Mouse (Mus musculus) cerebellum, postnatal 36 days (tissue): ENCODE measurements around the gene Lcn4.

ENCODE experiments used
- DNase-seq, 2 experiments: peaks; one replicate each; pipeline ENCODE4 v3.0.0; 2021 to 2022; ENCODE audit warnings: mixed read lengths in 2 of 2

Gene Lcn4

GRCm38 (mm10) chr2:26671182-26671581 lies at the start of gene Lcn4:
Gene Lcn4, minus strand, starts transcription at chr2:26671282.
- DNase-seq = no peak

GRCm38 (mm10) chr2:26686171-26686675 lies 15.1 kb upstream of the Lcn4 start:
- no peak for DNase-seq

GRCm38 (mm10) chr2:26668746-26669145 lies 2.3 kb downstream of the Lcn4 start:
- DNase-seq = no peak

- DNase-seq = peak; percentile 37 to 40
Observed at GRCm38 (mm10) chr2:26663551-26663950, 7.5 kb downstream of the Lcn4 start.

GRCm38 (mm10) chr2:26663112-26663511 lies 8.0 kb downstream of the Lcn4 start:
- DNase-seq = no peak

GRCm38 (mm10) chr2:26662509-26662882 lies 8.6 kb downstream of the Lcn4 start:
- DNase-seq = no peak

- no peak for DNase-seq
Observed at GRCm38 (mm10) chr2:26661768-26662508, 9.1 kb downstream of the Lcn4 start.

- no peak for DNase-seq
Observed at GRCm38 (mm10) chr2:26661143-26661752, 9.8 kb downstream of the Lcn4 start.

GRCm38 (mm10) chr2:26657426-26657825 lies 13.7 kb downstream of the Lcn4 start:
- DNase-seq = no peak

- DNase-seq = no peak
Observed at GRCm38 (mm10) chr2:26654687-26655086, 16.4 kb downstream of the Lcn4 start.

GRCm38 (mm10) chr2:26646643-26647293 lies 24.3 kb downstream of the Lcn4 start:
- peak; percentile 63 to 67 for DNase-seq

- peak in 1 of 2 experiments; percentile 30 for DNase-seq
Observed at GRCm38 (mm10) chr2:26643942-26644341, 27.1 kb downstream of the Lcn4 start.

- DNase-seq = no peak
Observed at GRCm38 (mm10) chr2:26641006-26641647, 30.0 kb downstream of the Lcn4 start.

- DNase-seq = peak; percentile 97 to 100
Observed at GRCm38 (mm10) chr2:26639838-26640830, 30.9 kb downstream of the Lcn4 start.

- no peak for DNase-seq
Observed at GRCm38 (mm10) chr2:26639083-26639482, 32.0 kb downstream of the Lcn4 start.

GRCm38 (mm10) chr2:26638572-26638971 lies 32.5 kb downstream of the Lcn4 start:
- no peak for DNase-seq

- no peak for DNase-seq
Observed at GRCm38 (mm10) chr2:26638039-26638438, 33.0 kb downstream of the Lcn4 start.

GRCm38 (mm10) chr2:26637316-26637932 lies 33.7 kb downstream of the Lcn4 start:
- no peak for DNase-seq

GRCm38 (mm10) chr2:26636325-26636635 lies 34.8 kb downstream of the Lcn4 start:
- DNase-seq = no peak

- DNase-seq = peak in 1 of 2 experiments; percentile 12
Observed at GRCm38 (mm10) chr2:26635489-26636324, 35.4 kb downstream of the Lcn4 start.
